Mouse (Mus musculus): ENCODE measurements around the gene Alg11. TPM values are rescaled to one million over a fixed set of nuclear protein-coding genes. Genes with fewer than 3 reads are reported as not detected.

Gene Alg11
- polyA plus RNA-seq, 1 experiment from 2014 or later: 32.3 TPM

- ATAC-seq (ENCODE audit: low FRiP score): no peak
- Histone ChIP-seq H3K27me3 (ENCODE audit: control insufficient read depth, insufficient read depth, low read length) (0 out of 2 replicates have a peak, but pooled peaks cover 2% of the 10 kb centered on the region), H3K4me3 (ENCODE audit: low read depth, low read length) (no peak overlapping the region), H3K4me1 (replicated peaks; ENCODE audit: control insufficient read depth, insufficient read depth, low read length) (no peaks in the 10 kb centered on the region), H3K27ac (ENCODE audit: low read depth, low read length) (no peak overlapping the region), H3K4me2 (replicated peaks; ENCODE audit: low read depth, low read length) (no peak overlapping the region), H3K9me3 (ENCODE audit: control insufficient read depth, low read length) (no peaks in the 10 kb centered on the region), H3K9ac (ENCODE audit: low read depth, low read length) (no peak overlapping the region), H3K36me3 (ENCODE audit: control insufficient read depth, insufficient read depth, low read length) (no peaks in the 10 kb centered on the region)
- WGBS: 76% methylated on average over 7 of the region's 7 CpGs
- no peak for DNase-seq (ENCODE audit: low spot score)
Observed at GRCm38 (mm10) chr8:22037022-22037421, 23.5 kb upstream of the Alg11 start.

- 0 out of 2 replicates have a peak, but pooled peaks cover 2% of the 10 kb centered on the region for H3K27me3 ChIP-seq (ENCODE audit: control insufficient read depth, insufficient read depth, low read length)
- no peak overlapping the region for H3K4me2 ChIP-seq (replicated peaks; ENCODE audit: low read depth, low read length)
- no peaks in the 10 kb centered on the region for H3K36me3 ChIP-seq (ENCODE audit: control insufficient read depth, insufficient read depth, low read length)
- WGBS: 16% methylated on average over 15 of the region's 15 CpGs
- H3K9ac ChIP-seq (ENCODE audit: low read depth, low read length): 0 out of 2 replicates have a peak overlapping the region, but pooled peaks have one; percentile 34
- DNase-seq (ENCODE audit: low spot score) (peak; percentile 24), ATAC-seq (ENCODE audit: low FRiP score) (peak; percentile 15; the same call in 1 of the 2 replicates)
- H3K27ac ChIP-seq (ENCODE audit: low read depth, low read length): no peak overlapping the region
- H3K9me3 ChIP-seq (ENCODE audit: control insufficient read depth, low read length): no peaks in the 10 kb centered on the region
- H3K4me1 ChIP-seq (replicated peaks; ENCODE audit: control insufficient read depth, insufficient read depth, low read length): no peaks in the 10 kb centered on the region
- no peak overlapping the region for H3K4me3 ChIP-seq (ENCODE audit: low read depth, low read length)
Observed at GRCm38 (mm10) chr8:22039468-22040152, 20.9 kb upstream of the Alg11 start.

GRCm38 (mm10) chr8:22040153-22040509, 20.4 kb upstream of the Alg11 start:
- no peak for DNase-seq (ENCODE audit: low spot score)
- Histone ChIP-seq H3K4me2 (replicated peaks; ENCODE audit: low read depth, low read length) (no peak overlapping the region), H3K4me1 (replicated peaks; ENCODE audit: control insufficient read depth, insufficient read depth, low read length) (no peaks in the 10 kb centered on the region), H3K27me3 (ENCODE audit: control insufficient read depth, insufficient read depth, low read length) (0 out of 2 replicates have a peak, but pooled peaks cover 2% of the 10 kb centered on the region), H3K36me3 (ENCODE audit: control insufficient read depth, insufficient read depth, low read length) (no peaks in the 10 kb centered on the region), H3K9me3 (ENCODE audit: control insufficient read depth, low read length) (no peaks in the 10 kb centered on the region), H3K4me3 (ENCODE audit: low read depth, low read length) (no peak overlapping the region), H3K27ac (ENCODE audit: low read depth, low read length) (no peak overlapping the region), H3K9ac (ENCODE audit: low read depth, low read length) (no peak overlapping the region)
- WGBS: 34% methylated on average over 6 of the region's 6 CpGs
- ATAC-seq (ENCODE audit: low FRiP score): peak; percentile 10

- 94% methylated on average over 3 of the region's 3 CpGs for WGBS
- Histone ChIP-seq H3K4me1 (replicated peaks; ENCODE audit: control insufficient read depth, insufficient read depth, low read length) (no peaks in the 10 kb centered on the region), H3K27me3 (ENCODE audit: control insufficient read depth, insufficient read depth, low read length) (0 out of 2 replicates have a peak, but pooled peaks cover 2% of the 10 kb centered on the region), H3K4me2 (replicated peaks; ENCODE audit: low read depth, low read length) (no peak overlapping the region), H3K9ac (ENCODE audit: low read depth, low read length) (no peak overlapping the region), H3K27ac (ENCODE audit: low read depth, low read length) (no peak overlapping the region), H3K9me3 (ENCODE audit: control insufficient read depth, low read length) (no peaks in the 10 kb centered on the region), H3K4me3 (ENCODE audit: low read depth, low read length) (no peak overlapping the region), H3K36me3 (ENCODE audit: control insufficient read depth, insufficient read depth, low read length) (no peaks in the 10 kb centered on the region)
- ATAC-seq (ENCODE audit: low FRiP score) (no peak), DNase-seq (ENCODE audit: low spot score) (no peak)
Observed at GRCm38 (mm10) chr8:22042515-22042914, 18.0 kb upstream of the Alg11 start.

GRCm38 (mm10) chr8:22043706-22044105, 16.8 kb upstream of the Alg11 start:
- no peak overlapping the region for H3K9ac ChIP-seq (ENCODE audit: low read depth, low read length)
- WGBS: 46% methylated on average over 12 of the region's 12 CpGs
- H3K9me3 ChIP-seq (ENCODE audit: control insufficient read depth, low read length): no peaks in the 10 kb centered on the region
- no peaks in the 10 kb centered on the region for H3K4me1 ChIP-seq (replicated peaks; ENCODE audit: control insufficient read depth, insufficient read depth, low read length)
- no peaks in the 10 kb centered on the region for H3K36me3 ChIP-seq (ENCODE audit: control insufficient read depth, insufficient read depth, low read length)
- no peak overlapping the region for H3K4me3 ChIP-seq (ENCODE audit: low read depth, low read length)
- H3K4me2 ChIP-seq (replicated peaks; ENCODE audit: low read depth, low read length): no peak overlapping the region
- H3K27ac ChIP-seq (ENCODE audit: low read depth, low read length): no peak overlapping the region
- H3K27me3 ChIP-seq (ENCODE audit: control insufficient read depth, insufficient read depth, low read length): 0 out of 2 replicates have a peak, but pooled peaks cover 2% of the 10 kb centered on the region
- DNase-seq (ENCODE audit: low spot score) (peak; percentile 29), ATAC-seq (ENCODE audit: low FRiP score) (peak; percentile 28; the same call in 1 of the 2 replicates)

GRCm38 (mm10) chr8:22047699-22048464, 12.6 kb upstream of the Alg11 start:
- no peak overlapping the region for H3K27ac ChIP-seq (ENCODE audit: low read depth, low read length)
- H3K27me3 ChIP-seq (ENCODE audit: control insufficient read depth, insufficient read depth, low read length): no peaks in the 10 kb centered on the region
- peak; percentile 59; the same call in 1 of the 2 replicates for ATAC-seq (ENCODE audit: low FRiP score)
- H3K36me3 ChIP-seq (ENCODE audit: control insufficient read depth, insufficient read depth, low read length): no peaks in the 10 kb centered on the region
- 67% methylated on average over 2 of the region's 2 CpGs for WGBS
- H3K4me1 ChIP-seq (replicated peaks; ENCODE audit: control insufficient read depth, insufficient read depth, low read length): no peaks in the 10 kb centered on the region
- no peak overlapping the region for H3K9ac ChIP-seq (ENCODE audit: low read depth, low read length)
- no peaks in the 10 kb centered on the region for H3K9me3 ChIP-seq (ENCODE audit: control insufficient read depth, low read length)
- DNase-seq (ENCODE audit: low spot score): peak; percentile 63
- H3K4me2 ChIP-seq (replicated peaks; ENCODE audit: low read depth, low read length): no peak overlapping the region
- no peak overlapping the region for H3K4me3 ChIP-seq (ENCODE audit: low read depth, low read length)

- H3K9ac ChIP-seq (ENCODE audit: low read depth, low read length): no peak overlapping the region
- H3K27ac ChIP-seq (ENCODE audit: low read depth, low read length): no peak overlapping the region
- no peak overlapping the region for H3K4me3 ChIP-seq (ENCODE audit: low read depth, low read length)
- no peak for ATAC-seq (ENCODE audit: low FRiP score)
- H3K27me3 ChIP-seq (ENCODE audit: control insufficient read depth, insufficient read depth, low read length): no peaks in the 10 kb centered on the region
- no peaks in the 10 kb centered on the region for H3K36me3 ChIP-seq (ENCODE audit: control insufficient read depth, insufficient read depth, low read length)
- DNase-seq (ENCODE audit: low spot score): no peak
- H3K4me2 ChIP-seq (replicated peaks; ENCODE audit: low read depth, low read length): no peak overlapping the region
- WGBS: 83% methylated on average over 12 of the region's 12 CpGs
- no peaks in the 10 kb centered on the region for H3K4me1 ChIP-seq (replicated peaks; ENCODE audit: control insufficient read depth, insufficient read depth, low read length)
- H3K9me3 ChIP-seq (ENCODE audit: control insufficient read depth, low read length): no peaks in the 10 kb centered on the region
Observed at GRCm38 (mm10) chr8:22054674-22055491, 5.6 kb upstream of the Alg11 start.

- ATAC-seq (ENCODE audit: low FRiP score): no peak
- H3K27ac ChIP-seq (ENCODE audit: low read depth, low read length): no peak overlapping the region
- H3K4me3 ChIP-seq (ENCODE audit: low read depth, low read length): no peak overlapping the region
- H3K9me3 ChIP-seq (ENCODE audit: control insufficient read depth, low read length): no peaks in the 10 kb centered on the region
- H3K4me2 ChIP-seq (replicated peaks; ENCODE audit: low read depth, low read length): no peak overlapping the region
- no peak for DNase-seq (ENCODE audit: low spot score)
- no peaks in the 10 kb centered on the region for H3K27me3 ChIP-seq (ENCODE audit: control insufficient read depth, insufficient read depth, low read length)
- 90% methylated on average over 2 of the region's 2 CpGs for WGBS
- no peak overlapping the region for H3K9ac ChIP-seq (ENCODE audit: low read depth, low read length)
- no peaks in the 10 kb centered on the region for H3K4me1 ChIP-seq (replicated peaks; ENCODE audit: control insufficient read depth, insufficient read depth, low read length)
- H3K36me3 ChIP-seq (ENCODE audit: control insufficient read depth, insufficient read depth, low read length): no peaks in the 10 kb centered on the region
Observed at GRCm38 (mm10) chr8:22055492-22055877, 5.0 kb upstream of the Alg11 start.

Measured in hindbrain, embryonic 11.5 days (tissue).